Mouse (Mus musculus): Measurements from ENCODE around the gene Hspe1. TPM values are rescaled to one million over a fixed set of nuclear protein-coding genes. Genes with fewer than 3 reads are reported as not detected.
"Not testable (repeated sequence)": the region's sequence is repeated elsewhere in the genome, so short reads cannot be mapped to it uniquely, and the experiment has no call there.

Hspe1 gene
- total and polyA plus RNA-seq, 2 experiments from 2014 or later, result 65.2 to 284 TPM

DNA sequence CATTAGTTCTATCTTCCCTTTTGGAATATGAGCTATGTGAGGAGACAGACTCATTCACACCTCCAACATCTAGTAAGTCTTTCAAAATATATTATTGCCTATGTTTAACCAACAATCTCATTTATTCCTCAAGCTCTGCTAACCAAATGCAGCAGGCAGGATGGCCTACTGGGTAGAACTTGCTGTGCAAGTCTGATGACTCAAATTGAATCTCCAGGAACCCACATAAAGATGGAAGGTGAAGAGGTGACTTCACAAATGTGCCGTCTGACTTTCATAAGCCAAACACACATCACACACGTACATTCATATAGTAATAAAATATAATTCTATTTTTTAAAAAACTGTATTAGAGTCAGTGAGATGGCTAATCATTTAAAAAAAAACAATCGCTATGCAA is 36.3 kb upstream of the Hspe1 start:
- no peak overlapping the region for H3K9ac ChIP-seq (replicated peaks; ENCODE audit: low read length)
- no peaks in the 10 kb centered on the region for H3K27me3 ChIP-seq (ENCODE audit: insufficient read depth, low read length)
- H3K9me3 ChIP-seq (ENCODE audit: low read length), result no peaks in the 10 kb centered on the region
- 68% methylated on average over 3 of the region's 3 CpGs for WGBS
- peak overlapping the region; percentile 69 for H3K4me2 ChIP-seq (ENCODE audit: low read depth, low read length)
- H3K36me3 ChIP-seq (ENCODE audit: insufficient read depth, low read length), result no peaks in the 10 kb centered on the region
- peak overlapping the region; percentile 73 for H3K27ac ChIP-seq
- DNase-seq (ENCODE audit: low spot score) (no peak), ATAC-seq (no peak)
- no peak overlapping the region; the same call in 1 of the 2 replicates for H3K4me3 ChIP-seq (ENCODE audit: low read length)
- TF ChIP-seq CTCF (IDR thresholded peaks at IDR 0.05; ENCODE audit: low read depth), result no peak
- peaks cover 6% of the 10 kb centered on the region for H3K4me1 ChIP-seq (ENCODE audit: insufficient read depth, low read length)

DNA sequence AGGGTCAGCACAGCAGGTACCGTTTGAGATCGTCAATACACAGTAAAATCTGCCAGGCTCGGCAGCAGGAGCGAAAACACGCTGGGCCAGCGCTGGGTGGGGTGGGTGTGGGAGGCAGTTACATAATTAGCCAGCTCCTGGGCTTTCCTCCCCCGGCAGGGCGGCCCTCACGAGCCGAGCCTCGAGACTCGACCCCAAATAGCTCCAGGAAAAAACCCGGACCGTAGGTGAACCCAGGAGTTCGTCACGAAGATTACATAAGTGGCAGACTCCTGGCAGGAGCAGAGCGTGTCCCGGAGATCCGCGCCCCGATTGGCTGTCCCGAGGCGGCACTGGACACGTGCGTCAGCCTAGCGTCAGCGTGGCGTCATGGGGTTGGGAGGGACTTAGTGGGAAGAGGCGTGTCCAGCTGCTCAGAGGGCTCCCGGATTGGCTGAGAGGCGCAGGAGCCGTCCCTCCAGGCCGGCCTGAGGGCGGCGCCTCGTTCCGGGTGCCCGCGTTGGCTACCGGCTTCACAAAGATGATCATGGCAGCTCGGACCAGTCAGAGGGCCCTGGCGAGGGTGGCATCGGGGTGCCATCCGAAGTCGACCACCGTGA is 35.5 kb upstream of the Hspe1 start, which contains the start of gene Coq10b:
TSS of gene Coq10b (plus strand) at position 416 of the 599 bp plus-strand sequence.
- no peaks in the 10 kb centered on the region for H3K36me3 ChIP-seq (ENCODE audit: insufficient read depth, low read length)
- peak within 1 kb of the TSS; percentile 83 for H3K4me3 ChIP-seq (ENCODE audit: low read length)
- ATAC-seq (peak; percentile 100), DNase-seq (ENCODE audit: low spot score) (peak; percentile 99)
- H3K4me2 ChIP-seq (ENCODE audit: low read depth, low read length), result peak within 1 kb of the TSS; percentile 76
- H3K27ac ChIP-seq, result peak within 1 kb of the TSS; percentile 84
- TF ChIP-seq CTCF (IDR thresholded peaks at IDR 0.05; ENCODE audit: low read depth), result peak; percentile 41; the same call in 1 of the 2 replicates
- under 1% methylated on average over 46 of the region's 46 CpGs for WGBS
- H3K4me1 ChIP-seq (ENCODE audit: insufficient read depth, low read length), result peaks cover 6% of the 10 kb centered on the region
- H3K9ac ChIP-seq (replicated peaks; ENCODE audit: low read length), result peak within 1 kb of the TSS; percentile 65
- H3K27me3 ChIP-seq (ENCODE audit: insufficient read depth, low read length), result no peaks in the 10 kb centered on the region
- no peaks in the 10 kb centered on the region for H3K9me3 ChIP-seq (ENCODE audit: low read length)

DNA sequence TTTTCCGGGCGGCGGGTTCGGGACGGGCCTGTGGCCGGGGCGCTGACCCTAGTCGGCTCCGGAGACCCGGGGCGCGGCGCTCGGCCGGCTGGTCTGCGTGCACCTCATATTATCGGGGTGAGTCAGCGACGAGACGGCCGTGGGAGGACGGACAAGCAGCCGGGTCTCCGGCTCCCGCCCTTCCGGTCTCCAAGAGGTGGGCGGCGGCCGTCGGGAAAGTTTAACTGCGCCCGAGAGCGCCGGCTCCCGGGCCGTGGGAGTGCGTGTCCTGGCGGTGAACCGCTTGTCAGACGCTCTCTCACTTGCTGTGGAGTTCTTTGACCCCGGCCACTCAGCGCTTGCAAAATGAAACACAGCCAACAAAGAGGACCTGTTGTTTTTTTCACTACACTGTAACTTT is 34.9 kb upstream of the Hspe1 start:
- H3K9ac ChIP-seq (replicated peaks; ENCODE audit: low read length), result peak overlapping the region; percentile 65
- under 1% methylated on average over 38 of the region's 42 CpGs for WGBS
- peak overlapping the region; percentile 84 for H3K27ac ChIP-seq
- peak overlapping the region; percentile 76 for H3K4me2 ChIP-seq (ENCODE audit: low read depth, low read length)
- TF ChIP-seq CTCF (IDR thresholded peaks at IDR 0.05; ENCODE audit: low read depth), result peak; percentile 31
- ATAC-seq (no peak; the same call in 1 of the 2 replicates), DNase-seq (ENCODE audit: low spot score) (peak; percentile 56)
- H3K27me3 ChIP-seq (ENCODE audit: insufficient read depth, low read length), result no peaks in the 10 kb centered on the region
- no peaks in the 10 kb centered on the region for H3K9me3 ChIP-seq (ENCODE audit: low read length)
- peak overlapping the region; percentile 83 for H3K4me3 ChIP-seq (ENCODE audit: low read length)
- peaks cover 6% of the 10 kb centered on the region for H3K4me1 ChIP-seq (ENCODE audit: insufficient read depth, low read length)
- H3K36me3 ChIP-seq (ENCODE audit: insufficient read depth, low read length), result no peaks in the 10 kb centered on the region

DNA sequence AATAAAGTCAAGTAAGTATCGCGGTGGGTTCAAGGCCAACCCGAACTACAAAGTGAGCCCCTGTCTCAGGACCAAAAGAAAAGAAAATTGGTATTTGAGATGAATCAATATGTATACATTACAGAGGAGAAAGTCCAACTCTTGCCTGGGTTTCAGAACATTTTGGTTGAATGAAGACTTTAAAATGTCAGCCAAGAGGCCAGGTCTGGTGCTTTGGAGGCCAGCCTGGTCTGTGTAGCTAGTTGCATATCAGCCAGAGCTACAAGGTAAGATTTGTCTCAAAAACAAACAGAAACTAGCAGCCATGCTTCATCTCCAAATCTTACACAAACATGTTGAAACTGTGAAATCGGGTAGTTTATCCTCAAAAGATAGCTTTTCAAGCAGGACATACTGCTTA is 34.3 kb upstream of the Hspe1 start:
- DNase-seq (ENCODE audit: low spot score) (no peak), ATAC-seq (no peak)
- Histone ChIP-seq H3K36me3 (ENCODE audit: insufficient read depth, low read length) (no peaks in the 10 kb centered on the region), H3K9me3 (ENCODE audit: low read length) (no peaks in the 10 kb centered on the region), H3K4me2 (ENCODE audit: low read depth, low read length) (peak overlapping the region; percentile 76), H3K4me3 (ENCODE audit: low read length) (peak overlapping the region; percentile 83), H3K27ac (no peak overlapping the region), H3K4me1 (ENCODE audit: insufficient read depth, low read length) (peaks cover 6% of the 10 kb centered on the region), H3K27me3 (ENCODE audit: insufficient read depth, low read length) (no peaks in the 10 kb centered on the region), H3K9ac (replicated peaks; ENCODE audit: low read length) (peak overlapping the region; percentile 65; the same call in 1 of the 2 replicates)
- 73% methylated on average over 4 of the region's 4 CpGs for WGBS
- no peak for TF ChIP-seq CTCF (IDR thresholded peaks at IDR 0.05; ENCODE audit: low read depth)

DNA sequence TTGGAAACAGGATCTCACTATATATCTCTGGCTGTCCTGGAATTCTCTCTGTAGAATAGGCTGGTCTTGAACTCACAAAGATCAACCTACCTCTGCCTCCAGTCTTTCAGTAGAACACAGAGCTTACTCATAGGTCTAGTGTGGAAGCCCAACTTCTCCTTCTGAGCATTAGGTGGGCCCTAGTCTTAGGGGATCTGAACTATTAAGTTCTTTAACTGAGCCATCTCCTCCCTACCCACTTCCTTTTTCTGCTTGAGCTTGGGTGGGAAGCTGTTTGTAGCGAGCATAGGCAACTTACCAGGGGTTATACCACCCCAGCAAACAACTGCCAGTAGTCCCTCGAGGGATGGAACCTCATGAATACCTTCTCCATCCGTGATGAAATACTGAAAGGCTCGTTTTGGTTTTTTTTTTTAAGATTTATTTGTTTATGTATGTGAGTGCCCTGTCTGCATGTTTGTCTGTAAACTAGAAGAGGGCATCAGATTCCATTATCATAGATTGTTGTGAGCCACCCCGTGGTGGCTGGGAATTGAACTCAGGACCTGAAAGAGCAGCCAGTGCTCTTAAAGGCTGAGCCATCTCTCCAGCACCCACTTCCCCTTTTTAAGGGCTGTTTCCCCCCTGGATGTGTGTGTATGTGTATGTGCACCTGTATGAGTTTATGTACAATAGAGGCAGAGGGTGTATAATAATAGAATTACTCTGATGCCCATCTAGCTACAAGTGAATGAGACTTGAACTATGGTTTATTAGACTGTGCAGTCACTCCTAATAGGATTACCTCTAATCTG is 32.4 kb upstream of the Hspe1 start:
- DNase-seq (ENCODE audit: low spot score), result no peak
- no peaks in the 10 kb centered on the region for H3K27me3 ChIP-seq (ENCODE audit: insufficient read depth, low read length)

DNA sequence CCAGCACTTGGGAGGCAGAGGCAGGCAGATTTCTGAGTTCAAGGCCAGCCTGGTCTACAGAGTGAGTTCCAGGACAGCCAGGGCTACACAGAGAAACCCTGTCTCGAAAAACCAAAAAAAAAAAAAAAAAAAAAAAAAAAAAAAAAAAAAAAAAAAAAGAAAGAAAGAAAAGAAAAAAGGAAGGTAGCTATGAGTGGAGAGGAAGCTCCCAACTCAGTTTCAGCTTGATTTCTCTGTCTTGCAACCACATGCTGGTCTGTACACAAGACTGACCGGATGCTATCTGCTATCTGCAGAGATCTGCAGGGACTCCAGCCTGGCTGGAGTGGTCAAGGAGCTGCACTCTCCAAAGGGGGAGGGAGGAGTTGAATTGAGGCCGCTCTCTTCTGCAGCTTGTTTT is 29.5 kb upstream of the Hspe1 start:
- not testable (repeated sequence) for H3K36me3 ChIP-seq (ENCODE audit: insufficient read depth, low read length); H3K27ac ChIP-seq; H3K4me2 ChIP-seq (ENCODE audit: low read depth, low read length); H3K4me3 ChIP-seq (ENCODE audit: low read length); H3K4me1 ChIP-seq (ENCODE audit: insufficient read depth, low read length); H3K9me3 ChIP-seq (ENCODE audit: low read length); H3K9ac ChIP-seq (replicated peaks; ENCODE audit: low read length); H3K27me3 ChIP-seq (ENCODE audit: insufficient read depth, low read length); DNase-seq (ENCODE audit: low spot score); ATAC-seq
- 79% methylated on average over 2 of the region's 3 CpGs for WGBS

More for the DNA sequence above, 32.4 kb upstream of the Hspe1 start:
- no peak for ATAC-seq
- Histone ChIP-seq H3K9ac (replicated peaks; ENCODE audit: low read length) (no peak overlapping the region), H3K4me1 (ENCODE audit: insufficient read depth, low read length) (peaks cover 6% of the 10 kb centered on the region), H3K27ac (no peak overlapping the region), H3K36me3 (ENCODE audit: insufficient read depth, low read length) (no peaks in the 10 kb centered on the region), H3K4me3 (ENCODE audit: low read length) (no peak overlapping the region), H3K9me3 (ENCODE audit: low read length) (no peaks in the 10 kb centered on the region), H3K4me2 (ENCODE audit: low read depth, low read length) (no peak overlapping the region)
- 89% methylated on average over 5 of the region's 5 CpGs for WGBS
- TF ChIP-seq CTCF (IDR thresholded peaks at IDR 0.05; ENCODE audit: low read depth), result no peak

Data from hindbrain, postnatal 0 days (tissue).